Mouse (Mus musculus): ENCODE data around the gene H2-D1.

The H2-D1 gene

DNA sequence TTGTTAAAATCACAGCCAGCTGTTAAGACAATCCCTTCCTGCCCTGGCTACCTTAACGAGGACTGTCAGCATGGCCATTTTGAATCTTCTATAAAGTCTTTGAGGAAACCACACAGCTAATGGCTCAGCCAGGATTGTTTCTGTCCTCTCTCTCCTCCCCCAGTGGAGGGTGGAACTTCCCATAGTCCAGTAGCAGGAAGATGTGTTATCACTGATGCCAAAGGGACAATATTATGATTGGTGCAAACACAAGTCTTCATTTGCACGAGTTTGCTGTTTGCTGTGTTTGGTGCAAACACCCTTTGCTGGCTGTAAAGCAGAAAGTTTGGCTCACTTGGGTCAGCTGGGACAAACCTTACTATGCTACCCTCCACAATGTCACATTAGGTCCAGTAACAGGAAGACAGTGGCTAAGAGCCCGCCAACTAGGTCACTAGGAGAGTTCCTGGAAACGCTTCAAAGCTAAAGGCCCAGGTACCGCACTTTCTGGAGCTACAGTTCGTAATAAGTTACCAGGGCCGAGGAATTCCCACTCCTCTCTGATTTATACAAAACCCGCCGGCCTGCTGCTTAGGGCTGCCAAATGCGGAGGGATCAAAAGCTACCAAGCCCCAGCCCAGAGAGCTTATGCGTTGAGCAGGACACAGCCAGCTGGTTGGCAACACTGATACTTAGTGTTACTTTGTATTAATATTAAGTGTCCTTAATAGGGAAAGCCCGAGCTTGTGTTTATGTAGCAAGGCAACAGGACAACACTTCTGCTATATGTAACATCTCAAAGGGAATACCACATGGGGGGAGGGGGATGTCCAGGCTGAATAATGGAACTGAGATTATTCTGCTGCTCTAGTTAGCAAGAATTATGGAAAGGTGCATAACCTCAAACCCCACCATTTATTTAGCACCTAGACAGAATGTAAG is 21.9 kb upstream of the H2-D1 start:
- peak; percentile 55 for DNase-seq

DNA sequence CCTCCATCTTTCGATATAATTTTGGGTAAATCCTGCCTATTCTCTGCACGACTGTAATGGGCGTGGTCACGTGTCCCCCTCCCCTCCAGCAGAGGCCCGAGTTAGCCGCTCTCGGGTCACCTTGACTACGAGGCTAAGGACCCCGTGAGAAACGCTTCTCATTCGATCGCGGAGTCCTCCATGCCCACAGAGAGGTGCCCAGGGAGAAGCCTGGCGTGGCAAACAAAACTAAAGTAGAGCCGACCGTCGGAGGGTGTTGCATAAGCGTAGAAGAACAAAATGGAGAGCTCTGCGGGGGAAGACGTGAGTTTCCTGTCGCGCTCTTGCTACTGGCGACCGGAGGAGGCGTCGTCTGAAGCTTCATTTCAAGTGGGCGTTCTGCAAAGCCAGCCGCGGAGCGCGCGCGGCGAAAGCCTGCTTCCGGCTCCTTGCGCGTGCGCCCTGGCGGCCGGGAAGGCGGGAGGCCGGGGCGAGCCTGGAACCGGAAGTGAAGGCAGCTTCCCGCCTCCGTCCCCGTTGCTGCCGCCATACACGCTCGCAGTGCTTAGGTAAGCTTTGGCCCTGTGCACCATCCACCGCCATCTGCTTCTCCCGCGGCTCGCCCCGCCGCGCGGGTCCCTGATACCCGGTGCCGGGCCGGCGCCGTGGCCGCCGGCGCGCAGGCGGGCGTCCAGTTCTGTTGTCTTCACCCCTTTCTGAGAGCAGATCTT is 21.1 kb upstream of the H2-D1 start, which contains the start of gene Ddx39b:
Gene Ddx39b, plus strand, starts transcription at position 442 of the 710 bp plus-strand sequence.
- DNase-seq: peak; percentile 97

DNA sequence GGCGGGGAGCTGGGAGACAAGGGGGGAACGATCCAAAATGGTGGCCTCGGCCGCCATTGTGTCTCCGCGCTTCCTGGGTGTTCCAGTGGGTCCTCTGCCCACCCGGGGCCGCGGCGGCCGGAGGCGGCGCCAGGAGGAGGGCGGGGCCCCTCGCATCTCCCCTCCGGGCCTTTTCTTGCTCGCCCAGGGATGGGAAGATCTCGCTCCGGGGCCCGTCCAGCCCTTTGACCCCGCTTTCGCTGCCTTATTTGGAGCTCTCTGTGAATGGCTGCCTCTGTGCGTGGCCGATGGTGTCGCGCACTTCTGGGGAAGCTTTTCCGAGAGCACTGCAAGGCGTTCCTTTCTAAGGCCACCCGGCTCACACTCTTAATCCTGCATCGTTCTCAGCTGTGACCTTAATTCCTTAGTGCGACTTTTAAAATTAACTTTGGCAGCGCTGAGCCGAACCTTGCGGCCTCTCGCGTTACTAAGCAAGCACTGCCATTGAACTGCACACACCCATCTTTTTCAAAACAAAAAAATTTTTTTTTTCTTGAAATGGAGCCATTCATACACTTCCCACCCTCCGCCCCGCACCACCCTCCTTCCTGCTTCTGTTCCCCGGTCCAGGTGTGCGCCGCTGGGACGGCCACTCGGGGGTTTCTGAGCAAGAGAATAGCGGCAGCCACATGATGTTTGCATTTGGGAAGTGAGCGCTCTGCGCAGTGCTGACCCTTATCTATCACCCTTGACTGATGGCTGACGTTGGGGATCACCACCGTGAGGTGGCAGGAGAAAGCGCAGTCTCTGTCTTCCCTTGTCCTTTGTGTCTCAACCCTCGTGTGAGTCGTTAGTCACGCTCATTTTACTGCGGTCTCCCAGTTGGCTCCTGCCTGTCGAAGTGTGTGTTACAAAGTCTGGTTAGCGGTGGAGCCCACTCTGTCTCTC is 20.3 kb upstream of the H2-D1 start:
- peak; percentile 85 for DNase-seq

DNA sequence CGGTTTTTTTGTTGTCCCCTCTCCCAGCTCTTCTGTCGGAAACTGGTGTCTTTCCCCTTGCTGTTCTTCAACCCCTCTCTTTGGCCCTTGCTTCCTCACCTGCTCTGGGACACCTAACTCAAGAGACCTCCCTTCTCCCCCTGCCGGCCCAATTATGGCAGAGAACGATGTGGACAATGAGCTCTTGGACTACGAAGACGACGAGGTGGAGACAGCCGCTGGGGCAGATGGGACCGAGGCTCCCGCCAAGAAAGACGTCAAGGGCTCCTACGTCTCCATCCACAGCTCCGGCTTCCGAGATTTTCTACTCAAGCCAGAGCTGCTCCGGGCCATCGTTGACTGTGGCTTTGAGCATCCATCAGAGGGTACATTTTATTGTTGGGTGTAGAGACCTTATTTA is 19.4 kb upstream of the H2-D1 start:
- DNase-seq: peak; percentile 79

DNA sequence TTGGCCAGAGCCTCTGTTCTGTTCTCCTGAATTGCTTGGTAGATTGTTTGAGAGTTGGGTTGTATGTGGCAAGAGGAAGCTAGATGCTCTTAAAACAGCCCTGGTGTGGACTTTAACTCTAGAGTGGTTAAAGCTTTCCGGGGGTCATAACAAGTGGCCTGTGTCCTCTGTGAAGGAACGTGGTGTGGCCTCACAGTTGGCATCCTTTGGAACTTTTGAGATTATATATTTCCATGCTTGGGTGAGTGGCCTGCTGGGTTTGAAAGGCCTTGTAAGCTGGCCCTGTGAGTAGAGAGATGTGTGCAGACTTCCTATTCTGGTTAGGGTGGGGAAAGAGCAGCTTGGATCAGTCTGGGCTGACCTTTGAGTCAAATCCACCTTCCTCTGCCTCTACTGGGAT is 17.5 kb upstream of the H2-D1 start:
- DNase-seq: no peak

DNA sequence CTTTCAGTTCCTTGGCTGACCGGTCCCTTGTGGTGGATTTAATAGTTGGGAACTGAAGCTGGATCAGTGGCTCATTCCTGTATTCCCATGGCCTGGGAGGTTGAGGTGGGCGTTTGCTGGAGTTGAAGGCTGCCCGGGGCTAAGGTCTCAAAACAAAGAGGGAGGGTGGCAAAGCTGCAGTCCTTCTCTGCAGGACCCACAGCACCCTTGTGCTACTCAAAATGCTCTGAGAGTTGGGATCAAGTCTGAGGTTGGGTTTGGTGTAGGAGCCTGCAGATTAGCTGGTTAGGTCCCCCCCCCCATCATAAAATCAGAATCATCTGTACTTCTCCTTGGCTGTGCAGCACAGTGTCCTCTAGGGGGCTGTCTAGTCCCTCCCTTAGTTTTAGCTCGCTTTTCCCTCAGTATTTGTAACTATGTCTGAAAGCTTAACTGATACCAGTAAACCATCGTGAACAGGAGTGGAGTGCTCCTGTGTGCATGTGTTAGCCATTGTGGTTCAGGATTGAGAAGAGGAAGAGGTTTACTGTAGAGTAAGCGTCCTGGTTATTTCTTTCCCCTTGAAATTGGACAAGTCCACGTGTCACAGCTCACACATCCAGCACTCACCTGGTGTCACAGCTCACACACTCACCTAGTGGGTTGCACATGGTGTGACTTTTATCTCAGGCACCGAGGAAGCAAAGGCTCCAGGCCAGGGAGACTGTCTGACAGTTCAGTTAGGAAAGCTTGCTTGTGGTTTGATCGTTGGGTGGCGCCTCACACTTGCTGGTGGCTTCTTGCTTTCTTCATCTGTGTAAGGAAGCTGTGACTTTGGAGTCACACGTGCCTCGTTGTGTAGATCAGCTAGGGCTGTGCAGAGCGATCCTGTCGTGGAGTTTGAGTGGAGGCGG is 16.6 kb upstream of the H2-D1 start:
- no peak for DNase-seq

DNA sequence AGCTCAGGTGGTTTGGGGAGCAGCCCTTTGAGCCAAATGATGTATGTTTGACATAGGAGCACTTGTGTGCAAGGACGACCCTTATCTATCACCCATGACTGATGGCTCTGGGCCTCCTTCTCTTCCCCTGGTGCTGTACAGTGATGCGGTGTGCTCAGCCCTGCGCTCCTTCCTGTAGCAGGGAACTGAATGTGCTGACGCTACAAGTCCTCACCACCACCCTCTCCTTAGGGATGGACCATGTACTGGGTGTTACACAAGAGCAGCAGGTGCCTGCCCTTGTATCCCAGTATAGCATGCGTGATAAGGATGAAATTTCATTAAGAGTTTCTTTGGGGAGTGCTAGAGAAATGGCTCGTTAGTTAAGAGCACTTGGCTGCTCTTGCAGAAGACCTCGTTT is 15.4 kb upstream of the H2-D1 start:
- no peak for DNase-seq

DNA sequence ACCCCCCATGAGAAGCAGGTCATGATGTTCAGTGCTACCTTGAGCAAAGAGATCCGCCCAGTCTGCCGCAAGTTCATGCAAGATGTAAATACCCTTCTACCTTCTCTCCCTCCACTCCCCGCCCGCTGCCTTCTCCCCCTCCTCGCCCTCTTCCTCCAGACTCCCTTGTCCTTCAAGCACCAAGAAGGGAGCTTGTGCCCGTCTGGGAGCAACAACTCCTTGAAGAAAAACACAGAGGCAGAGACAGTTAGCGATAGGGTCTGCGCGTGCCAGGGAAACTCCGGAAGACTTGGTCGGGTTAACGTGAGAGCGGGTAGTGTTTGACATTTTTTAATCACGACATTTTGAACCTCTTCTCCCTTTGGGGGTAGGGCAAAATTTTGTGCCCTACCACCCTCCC is 13.5 kb upstream of the H2-D1 start:
- DNase-seq: no peak

DNA sequence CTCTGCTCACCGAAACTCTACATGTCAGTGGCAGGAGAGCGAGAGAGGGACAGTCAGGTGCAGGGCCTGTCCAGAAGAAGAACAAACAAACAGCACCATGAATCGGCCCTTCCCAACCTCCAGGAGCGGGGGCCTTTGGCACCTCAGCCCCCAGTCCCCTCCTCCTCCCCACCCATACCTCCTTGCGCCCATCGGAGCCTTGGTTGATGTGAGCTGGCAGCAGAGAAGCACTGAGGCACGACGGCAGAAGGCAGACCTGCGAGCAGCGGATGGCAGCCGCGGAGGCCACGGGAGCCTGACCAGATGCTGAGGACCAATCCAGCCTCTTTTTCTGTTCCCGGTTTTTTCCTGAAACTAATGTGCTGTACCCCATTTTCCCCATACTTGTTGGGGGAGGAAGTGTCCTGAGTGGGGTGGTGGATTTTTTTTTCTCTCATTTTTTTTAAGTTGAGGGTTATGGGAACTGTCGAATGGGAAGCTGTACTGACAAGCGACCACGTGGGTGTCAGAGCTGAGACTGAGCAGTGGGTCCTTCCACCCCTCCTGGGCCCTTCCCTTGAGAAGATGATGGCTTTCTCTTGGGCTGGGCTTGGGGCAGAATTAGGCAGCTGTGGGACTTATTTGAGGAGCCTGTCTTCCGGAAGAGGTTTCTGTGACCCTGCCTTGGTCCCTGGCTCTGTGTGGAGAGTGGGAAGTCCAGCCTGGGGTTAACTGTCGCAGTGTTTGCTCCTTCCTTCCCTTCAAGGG is 12.9 kb upstream of the H2-D1 start:
- DNase-seq: no peak

DNA sequence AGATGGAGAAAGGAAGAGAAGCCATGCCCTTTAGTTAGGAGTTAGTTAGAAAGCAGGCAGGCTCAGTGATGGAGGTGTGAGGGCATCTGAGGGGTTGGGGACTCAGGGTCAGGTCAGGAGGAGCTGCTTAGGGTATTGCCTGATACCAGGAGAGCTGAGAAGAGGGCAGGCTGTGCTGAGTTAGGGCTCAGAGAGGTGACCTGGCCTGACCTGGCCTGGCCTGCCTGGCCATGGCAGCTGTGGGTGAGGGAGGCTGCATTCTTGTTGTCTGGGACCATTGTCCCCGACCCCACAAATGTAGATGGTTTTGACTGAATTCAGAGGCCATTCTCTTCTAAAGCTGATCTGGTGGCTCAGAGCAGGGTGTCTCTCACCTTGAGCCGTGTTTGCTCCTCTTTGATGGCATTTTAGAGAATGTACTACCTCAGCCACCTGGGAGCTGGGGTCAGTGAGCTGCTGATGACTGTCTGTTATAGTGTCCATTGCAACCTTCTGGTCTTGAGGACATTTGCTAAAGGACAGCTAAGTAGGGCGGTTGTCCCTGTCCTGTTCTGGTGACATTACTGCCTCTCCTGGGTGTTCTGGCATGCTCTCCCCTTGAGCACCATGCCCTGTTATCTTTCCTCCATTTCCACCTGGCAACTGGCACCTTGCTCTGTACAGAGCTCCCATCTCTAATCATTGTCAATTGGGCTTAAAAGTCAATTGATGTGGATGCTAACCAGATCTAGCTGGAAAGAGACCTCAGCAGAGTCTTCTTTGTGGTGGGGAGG is 12.0 kb upstream of the H2-D1 start:
- DNase-seq: no peak

DNA sequence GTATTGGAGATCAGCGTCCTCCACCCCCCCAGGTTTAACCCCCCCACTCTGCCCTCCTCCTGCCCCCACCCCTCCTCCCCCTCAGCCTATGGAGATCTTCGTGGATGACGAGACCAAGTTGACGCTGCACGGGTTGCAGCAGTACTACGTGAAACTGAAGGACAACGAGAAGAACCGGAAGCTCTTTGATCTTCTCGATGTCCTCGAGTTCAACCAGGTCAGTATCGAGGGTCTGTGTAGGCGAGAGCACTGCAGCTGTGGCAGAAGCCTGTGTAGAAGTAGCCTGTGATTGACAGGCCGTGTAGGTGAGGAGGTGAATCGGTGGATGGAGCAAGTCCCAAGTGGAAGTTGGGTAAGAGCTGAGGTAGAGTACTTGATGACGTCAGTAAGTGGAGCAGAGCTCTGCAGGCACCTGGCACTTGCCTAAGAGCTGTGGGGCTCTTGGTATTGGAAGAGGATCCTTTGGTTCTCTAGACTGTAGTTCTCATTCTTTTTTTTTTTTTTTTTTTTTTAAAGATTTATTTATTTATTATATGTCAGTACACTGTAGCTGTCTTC is 11.3 kb upstream of the H2-D1 start:
- no peak for DNase-seq

DNA sequence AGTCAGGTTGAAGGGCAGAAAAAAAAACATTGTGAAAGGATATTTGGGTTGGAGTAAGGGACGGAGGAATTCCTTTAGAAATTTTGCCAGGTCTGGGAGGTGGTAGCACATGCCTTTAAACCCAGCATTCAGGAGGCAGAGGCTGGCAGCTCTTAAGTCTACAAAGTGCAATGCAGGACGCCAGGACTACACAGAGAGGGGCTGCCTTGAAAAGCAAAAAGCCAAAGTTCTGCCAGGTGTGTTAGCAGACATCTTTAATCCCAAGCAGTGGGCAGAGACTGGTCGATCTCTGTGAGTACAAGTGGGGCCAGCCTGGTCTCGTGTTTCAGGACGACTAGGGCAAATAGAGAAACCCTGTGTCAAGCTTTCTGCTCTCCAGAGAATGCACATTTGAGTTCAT is 10.5 kb upstream of the H2-D1 start:
- no peak for DNase-seq

DNA sequence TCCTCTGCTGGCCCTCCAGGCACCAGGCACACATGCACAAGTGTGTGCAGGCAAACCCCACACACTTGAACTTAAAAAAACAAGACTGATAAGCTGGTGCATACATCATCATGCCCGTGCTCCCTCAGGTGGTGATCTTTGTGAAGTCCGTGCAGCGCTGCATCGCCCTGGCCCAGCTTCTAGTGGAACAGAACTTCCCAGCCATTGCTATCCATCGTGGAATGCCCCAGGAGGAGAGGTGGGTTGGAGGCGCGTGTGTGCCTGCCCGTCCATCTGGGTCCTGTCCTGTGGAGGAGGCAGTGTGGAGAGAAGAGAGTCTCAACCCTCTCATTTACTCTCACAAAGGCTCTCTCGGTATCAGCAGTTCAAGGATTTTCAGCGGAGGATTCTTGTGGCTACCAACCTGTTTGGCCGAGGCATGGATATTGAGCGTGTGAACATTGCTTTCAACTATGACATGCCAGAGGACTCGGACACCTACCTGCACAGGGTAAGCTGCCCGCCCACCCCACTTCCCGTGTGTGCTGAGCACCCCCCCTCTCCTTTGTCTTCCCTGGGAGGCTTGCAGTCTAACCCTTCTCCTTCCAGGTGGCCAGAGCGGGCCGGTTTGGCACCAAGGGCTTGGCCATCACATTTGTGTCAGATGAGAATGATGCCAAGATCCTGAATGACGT is 9.8 kb upstream of the H2-D1 start:
- no peak for DNase-seq

DNA sequence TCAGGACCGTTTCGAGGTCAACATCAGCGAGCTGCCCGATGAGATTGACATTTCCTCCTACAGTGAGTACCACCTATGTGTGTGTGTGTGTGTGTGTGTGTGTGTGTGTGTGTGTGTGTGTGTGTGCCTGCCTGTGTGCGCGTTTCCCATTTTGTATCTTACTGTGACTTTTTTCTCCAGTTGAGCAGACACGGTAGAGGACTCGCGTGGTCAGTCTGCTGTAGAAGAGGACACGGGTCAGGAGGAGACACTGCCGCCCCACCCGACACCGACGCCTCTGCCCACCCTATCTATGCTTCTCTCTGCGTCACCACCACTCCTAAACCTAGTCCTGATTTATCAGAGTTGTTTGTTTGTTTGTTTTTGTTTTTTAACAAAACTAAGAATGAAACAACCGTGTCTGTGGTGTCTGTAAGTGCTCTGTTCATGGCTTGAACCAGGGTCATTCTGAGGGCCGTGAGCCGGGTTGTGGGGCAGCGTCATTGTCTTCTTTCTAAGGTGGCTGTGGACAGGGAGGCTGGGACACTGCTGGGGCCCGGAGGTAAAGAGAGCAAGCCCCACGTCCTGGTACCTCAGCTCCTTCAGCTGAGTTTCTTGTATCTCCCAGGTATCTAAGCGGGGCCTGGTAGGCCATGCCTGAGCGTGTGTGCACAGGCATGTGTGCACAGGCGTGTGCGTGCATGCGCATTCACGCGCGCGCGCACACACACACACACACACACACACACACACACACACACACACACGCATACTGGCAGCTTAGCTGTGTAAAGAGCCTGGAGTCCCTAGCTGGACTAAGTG is 9.0 kb upstream of the H2-D1 start:
- DNase-seq: no peak

DNA sequence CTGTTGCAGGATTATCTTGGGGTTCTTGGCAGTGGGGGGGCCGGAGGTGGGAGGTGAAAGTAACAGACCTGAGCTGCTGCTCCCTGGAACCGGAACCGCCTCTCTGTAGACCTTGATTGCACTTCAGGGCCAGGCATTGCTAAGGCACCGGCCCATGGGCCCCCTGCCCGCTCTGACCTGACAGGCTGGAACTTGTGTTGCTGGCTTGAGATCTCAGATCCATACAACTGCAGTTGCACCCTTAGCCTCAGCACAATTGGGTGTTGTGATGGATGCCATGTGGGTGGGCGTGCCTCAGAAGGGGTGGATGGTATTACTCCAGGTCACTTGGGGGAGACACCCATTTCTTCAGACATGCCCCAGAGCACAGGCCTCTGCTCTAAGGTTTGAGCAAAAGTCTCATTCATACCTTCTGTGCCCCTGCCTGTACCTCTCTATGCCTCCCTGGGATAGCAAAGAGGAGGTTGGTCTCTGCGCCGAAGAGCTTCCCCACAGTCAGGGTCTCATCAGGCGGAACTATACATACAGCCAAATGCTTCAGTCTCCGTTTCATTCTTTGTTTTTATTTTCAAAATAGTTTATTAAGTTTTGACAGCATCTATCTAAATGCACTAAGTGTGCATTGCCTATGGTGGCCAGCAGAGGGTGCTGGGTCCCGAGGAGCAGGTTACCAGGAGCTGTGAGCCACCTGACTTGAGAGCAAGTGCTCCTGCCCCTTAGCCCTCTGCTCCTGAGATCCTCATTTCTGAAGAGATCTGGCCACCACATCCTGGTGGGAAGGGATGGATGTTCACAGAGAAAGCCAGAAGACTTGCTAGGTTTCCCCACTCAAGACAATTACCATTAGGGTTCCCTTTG is 8.1 kb upstream of the H2-D1 start:
- peak; percentile 82 for DNase-seq

DNA sequence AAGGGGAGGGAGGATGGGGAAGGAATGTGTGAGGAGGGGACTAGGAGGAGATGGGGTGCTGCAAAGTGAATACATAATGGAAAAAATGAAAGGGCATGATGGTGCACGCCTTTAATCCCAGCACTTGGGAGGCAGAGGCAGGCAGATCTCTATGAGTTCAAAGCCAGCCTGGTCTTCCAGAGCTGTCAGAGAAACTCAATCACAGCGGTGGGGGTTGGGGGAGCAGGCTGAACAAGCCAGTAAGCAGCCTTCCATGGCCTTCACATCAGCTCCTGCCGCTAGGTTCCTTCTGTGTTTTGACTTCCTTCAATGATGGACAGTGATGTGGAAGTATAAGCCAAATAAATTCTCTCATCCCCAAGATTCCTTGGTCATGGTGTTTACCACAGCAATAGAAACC is 7.2 kb upstream of the H2-D1 start:
- no peak for DNase-seq

DNA sequence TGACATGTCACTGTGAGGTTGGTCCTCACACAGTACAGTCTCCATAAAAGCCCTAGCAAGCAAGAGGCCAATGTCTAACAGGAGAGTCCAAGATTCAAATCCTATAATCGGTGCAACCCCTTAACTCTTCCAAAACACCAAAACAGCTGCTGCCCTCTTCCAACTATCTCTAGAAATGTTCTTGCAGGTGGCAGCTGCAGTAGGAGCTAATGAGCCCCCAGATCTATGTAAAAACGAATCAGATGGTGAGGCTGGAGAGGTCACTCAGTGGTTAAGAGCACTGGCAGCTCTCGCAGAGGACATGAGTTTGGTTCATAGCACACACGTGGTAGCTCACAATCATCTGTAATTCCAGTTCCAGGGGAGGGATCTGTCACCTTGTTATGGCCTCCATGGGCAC is 6.8 kb upstream of the H2-D1 start:
- DNase-seq: no peak

DNA sequence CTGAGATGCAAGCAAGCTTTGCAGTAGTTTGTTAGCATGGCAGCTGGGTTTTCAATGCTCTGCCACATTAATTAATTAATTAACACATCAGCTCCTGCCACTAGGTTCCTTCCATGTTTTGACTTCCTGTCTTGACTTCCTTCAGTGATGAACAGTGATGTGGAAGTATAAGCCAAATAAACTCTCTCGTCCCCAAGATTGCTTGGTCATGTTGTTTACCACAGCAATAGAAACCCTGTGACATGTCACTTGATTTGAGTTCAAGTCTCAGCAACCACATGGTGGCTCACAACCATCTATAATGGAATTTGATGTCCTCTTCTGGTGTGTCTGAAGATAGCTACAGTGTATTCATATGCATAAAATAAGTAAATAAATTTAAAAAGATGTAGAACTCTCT is 5.2 kb upstream of the H2-D1 start:
- DNase-seq: no peak
